Mouse (Mus musculus): ENCODE results near the gene Snx10. TPM values are rescaled to one million over a fixed set of nuclear protein-coding genes. Genes with fewer than 3 reads are reported as not detected.
A peak's percentile ranks its signal among the peaks of the same experiment; 100 is the strongest.

Gene Snx10
- total and polyA plus RNA-seq, 2 experiments from 2014 or later = 47.7 to 70.4 TPM

DNA sequence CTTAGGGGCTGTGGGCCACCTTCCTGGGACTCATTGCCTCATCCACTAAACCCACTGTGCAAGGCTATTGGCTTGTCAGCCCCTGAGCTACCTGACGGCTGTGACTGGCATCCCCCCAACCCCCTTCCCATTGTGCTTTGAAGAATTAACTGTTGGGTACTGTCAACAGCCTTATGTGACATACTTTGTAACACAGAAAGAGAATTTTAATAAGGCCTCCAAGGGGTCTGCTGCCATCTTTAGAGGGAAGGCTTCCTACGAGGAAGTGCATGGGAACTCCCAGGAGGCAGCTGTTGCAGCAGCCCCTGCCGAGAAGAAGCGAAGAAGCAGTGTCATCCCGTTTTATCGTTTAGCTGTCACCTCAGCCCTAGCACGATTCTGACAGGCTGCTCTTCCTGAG is 83.1 kb downstream of the Snx10 start:
- no peaks in the 10 kb centered on the region for H3K27me3 ChIP-seq (ENCODE audit: insufficient read depth, low read length)
- H3K9me3 ChIP-seq (ENCODE audit: low read length) = no peaks in the 10 kb centered on the region
- no peak overlapping the region for H3K4me2 ChIP-seq (ENCODE audit: low read depth, low read length, poor library complexity, severe bottlenecking)
- no peak for TF ChIP-seq CTCF (IDR thresholded peaks at IDR 0.05)
- H3K9ac ChIP-seq (replicated peaks; ENCODE audit: low read length, poor library complexity, severe bottlenecking) = no peak overlapping the region
- DNase-seq (ENCODE audit: low spot score) = no peak
- peak overlapping the region; percentile 39; the same call in 1 of the 2 replicates for H3K27ac ChIP-seq (ENCODE audit: low read depth, low read length)
- 10% methylated on average over 7 of the region's 7 CpGs for WGBS
- no peaks in the 10 kb centered on the region for H3K36me3 ChIP-seq (ENCODE audit: insufficient read depth, low read length)
- H3K4me1 ChIP-seq (ENCODE audit: insufficient read depth, low read length) = peaks cover 4% of the 10 kb centered on the region; the same call in 1 of the 2 replicates
- peak; percentile 66; the same call in 1 of the 2 replicates for ATAC-seq (ENCODE audit: low FRiP score)
- H3K4me3 ChIP-seq (ENCODE audit: low read depth, low read length) = no peak overlapping the region

DNA sequence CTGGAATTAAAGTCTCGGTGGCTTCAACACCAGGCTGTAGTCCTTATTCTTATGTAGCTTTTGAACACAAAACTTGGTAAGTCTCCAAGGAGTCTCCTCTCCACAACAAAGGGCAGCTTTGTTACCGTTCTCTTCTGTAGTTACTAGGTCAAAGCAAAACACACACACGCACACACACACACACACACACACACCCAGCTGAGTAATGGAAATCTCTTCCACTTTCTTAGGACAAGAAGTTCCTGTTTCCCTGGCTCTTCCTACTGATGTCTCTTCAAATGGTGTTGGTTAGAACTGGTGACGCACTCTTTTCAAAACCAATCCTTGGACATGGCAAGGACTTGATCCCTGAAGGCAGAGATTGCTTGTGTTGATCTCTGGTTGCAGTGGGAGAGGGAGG is 87.9 kb downstream of the Snx10 start:
- peak overlapping the region; percentile 93; the same call in 1 of the 2 replicates for H3K4me2 ChIP-seq (ENCODE audit: low read depth, low read length, poor library complexity, severe bottlenecking)
- H3K27ac ChIP-seq (ENCODE audit: low read depth, low read length) = peak overlapping the region; percentile 80; the same call in 1 of the 2 replicates
- DNase-seq (ENCODE audit: low spot score) (no peak), ATAC-seq (ENCODE audit: low FRiP score) (no peak)
- peaks cover 5% of the 10 kb centered on the region; the same call in 1 of the 2 replicates for H3K4me1 ChIP-seq (ENCODE audit: insufficient read depth, low read length)
- H3K9me3 ChIP-seq (ENCODE audit: low read length) = no peaks in the 10 kb centered on the region
- no peak for TF ChIP-seq CTCF (IDR thresholded peaks at IDR 0.05)
- no peaks in the 10 kb centered on the region for H3K27me3 ChIP-seq (ENCODE audit: insufficient read depth, low read length)
- 74% methylated on average over 4 of the region's 4 CpGs for WGBS
- no peaks in the 10 kb centered on the region for H3K36me3 ChIP-seq (ENCODE audit: insufficient read depth, low read length)
- no peak overlapping the region for H3K9ac ChIP-seq (replicated peaks; ENCODE audit: low read length, poor library complexity, severe bottlenecking)
- H3K4me3 ChIP-seq (ENCODE audit: low read depth, low read length) = peak overlapping the region; percentile 56; the same call in 1 of the 2 replicates

DNA sequence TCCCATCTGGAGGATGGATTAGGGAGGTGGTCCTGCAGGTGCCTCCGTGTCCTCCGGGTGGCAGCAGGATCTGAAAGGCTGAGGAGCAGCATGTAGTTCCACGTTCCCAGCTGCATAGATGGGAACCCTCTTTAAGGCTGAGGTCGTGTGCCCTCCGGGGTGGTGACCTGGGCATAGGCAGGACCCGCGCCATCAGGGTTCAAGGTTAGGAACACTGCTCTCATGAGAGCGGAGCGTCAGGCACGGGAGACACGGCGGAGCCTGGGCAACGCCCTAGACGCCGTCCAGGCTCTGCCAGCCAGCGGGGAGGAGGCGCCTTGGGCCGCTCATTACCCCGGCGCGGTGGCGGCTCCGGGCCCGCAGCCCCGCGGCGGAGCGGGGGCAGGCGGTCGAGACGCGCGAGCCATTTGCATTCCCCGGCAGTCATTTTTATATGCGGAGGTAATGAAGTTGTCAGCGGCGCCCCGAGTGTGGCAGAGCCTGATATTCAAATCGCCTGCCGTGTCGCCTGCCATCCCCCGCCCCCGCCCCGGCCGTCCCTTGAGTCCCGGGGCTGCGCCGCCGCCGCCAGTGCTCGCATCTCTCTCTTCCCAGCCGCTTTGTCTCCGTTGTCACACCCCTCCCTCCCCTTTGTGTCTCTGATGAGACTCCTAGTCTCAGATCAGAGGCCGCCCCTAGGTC is 88.8 kb downstream of the Snx10 start:
- peak; percentile 81 for TF ChIP-seq CTCF (IDR thresholded peaks at IDR 0.05)
- under 1% methylated on average over 54 of the region's 54 CpGs for WGBS
- peak; percentile 87 for ATAC-seq (ENCODE audit: low FRiP score)

DNA sequence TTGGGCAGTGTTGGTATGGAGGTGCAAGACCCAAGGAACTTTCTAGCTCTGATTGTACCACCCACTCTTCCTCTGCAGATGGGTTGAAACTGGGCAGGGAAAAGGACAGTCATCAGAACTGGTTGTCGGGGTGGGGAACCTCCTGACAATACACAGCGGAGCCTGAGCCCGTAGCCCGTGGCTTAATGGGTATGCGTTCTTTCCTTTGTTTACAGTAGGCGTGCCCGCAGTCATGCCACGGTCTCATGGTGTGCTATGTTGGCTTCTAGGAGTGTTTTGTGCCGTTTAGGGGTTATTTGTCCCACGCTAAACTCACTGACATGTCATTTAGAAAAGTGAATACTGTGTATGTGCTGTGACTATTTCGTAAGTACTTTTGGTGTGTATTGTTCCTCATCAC is 90.0 kb downstream of the Snx10 start:
- Histone ChIP-seq H3K27me3 (ENCODE audit: insufficient read depth, low read length) (no peaks in the 10 kb centered on the region), H3K9ac (replicated peaks; ENCODE audit: low read length, poor library complexity, severe bottlenecking) (no peak overlapping the region), H3K9me3 (ENCODE audit: low read length) (no peaks in the 10 kb centered on the region), H3K36me3 (ENCODE audit: insufficient read depth, low read length) (no peaks in the 10 kb centered on the region), H3K4me1 (ENCODE audit: insufficient read depth, low read length) (0 out of 2 replicates have a peak, but pooled peaks cover 5% of the 10 kb centered on the region), H3K4me3 (ENCODE audit: low read depth, low read length) (no peak overlapping the region), H3K4me2 (ENCODE audit: low read depth, low read length, poor library complexity, severe bottlenecking) (no peak overlapping the region), H3K27ac (ENCODE audit: low read depth, low read length) (no peak overlapping the region)
- no peak for TF ChIP-seq CTCF (IDR thresholded peaks at IDR 0.05)
- no peak for DNase-seq (ENCODE audit: low spot score)
- ATAC-seq (ENCODE audit: low FRiP score) = no peak
- 78% methylated on average over 11 of the region's 11 CpGs for WGBS

More for the DNA sequence above, 88.8 kb downstream of the Snx10 start:
- H3K9me3 ChIP-seq (ENCODE audit: low read length) = no peaks in the 10 kb centered on the region
- peak overlapping the region; percentile 71 for H3K9ac ChIP-seq (replicated peaks; ENCODE audit: low read length, poor library complexity, severe bottlenecking)
- H3K4me2 ChIP-seq (ENCODE audit: low read depth, low read length, poor library complexity, severe bottlenecking) = peak overlapping the region; percentile 93
- H3K27ac ChIP-seq (ENCODE audit: low read depth, low read length) = peak overlapping the region; percentile 80
- DNase-seq (ENCODE audit: low spot score) = peak; percentile 81
- H3K4me3 ChIP-seq (ENCODE audit: low read depth, low read length) = peak overlapping the region; percentile 56
- H3K4me1 ChIP-seq (ENCODE audit: insufficient read depth, low read length) = 0 out of 2 replicates have a peak, but pooled peaks cover 5% of the 10 kb centered on the region
- no peaks in the 10 kb centered on the region for H3K27me3 ChIP-seq (ENCODE audit: insufficient read depth, low read length)
- H3K36me3 ChIP-seq (ENCODE audit: insufficient read depth, low read length) = no peaks in the 10 kb centered on the region

DNA sequence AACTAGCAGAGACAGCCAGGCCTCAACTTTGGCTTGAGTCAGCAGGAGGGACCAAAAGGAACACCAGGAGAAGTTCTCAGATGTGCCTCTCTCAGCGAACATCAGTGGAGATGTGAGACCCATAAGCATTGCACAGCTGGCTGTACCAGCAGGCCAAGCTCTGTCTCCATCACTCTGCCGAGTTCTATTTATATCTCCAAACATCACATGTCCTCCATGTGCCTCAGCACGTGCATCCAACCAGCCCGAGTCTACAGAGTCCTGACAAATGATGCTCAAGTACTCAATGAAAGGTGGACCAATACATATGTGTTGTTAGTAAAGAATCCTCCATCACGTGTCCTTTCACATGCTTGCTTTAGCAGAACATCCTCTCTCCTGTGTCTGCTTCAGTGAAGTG is 103.1 kb downstream of the Snx10 start:
- Histone ChIP-seq H3K27ac (ENCODE audit: low read depth, low read length) (no peak overlapping the region), H3K4me1 (ENCODE audit: insufficient read depth, low read length) (no peaks in the 10 kb centered on the region), H3K4me3 (ENCODE audit: low read depth, low read length) (no peak overlapping the region), H3K4me2 (ENCODE audit: low read depth, low read length, poor library complexity, severe bottlenecking) (no peak overlapping the region), H3K9ac (replicated peaks; ENCODE audit: low read length, poor library complexity, severe bottlenecking) (no peak overlapping the region), H3K36me3 (ENCODE audit: insufficient read depth, low read length) (no peaks in the 10 kb centered on the region), H3K27me3 (ENCODE audit: insufficient read depth, low read length) (no peaks in the 10 kb centered on the region), H3K9me3 (ENCODE audit: low read length) (no peaks in the 10 kb centered on the region)
- TF ChIP-seq CTCF (IDR thresholded peaks at IDR 0.05) = no peak
- WGBS = 86% methylated on average over 5 of the region's 5 CpGs
- no peak for ATAC-seq (ENCODE audit: low FRiP score)
- DNase-seq (ENCODE audit: low spot score) = no peak

DNA sequence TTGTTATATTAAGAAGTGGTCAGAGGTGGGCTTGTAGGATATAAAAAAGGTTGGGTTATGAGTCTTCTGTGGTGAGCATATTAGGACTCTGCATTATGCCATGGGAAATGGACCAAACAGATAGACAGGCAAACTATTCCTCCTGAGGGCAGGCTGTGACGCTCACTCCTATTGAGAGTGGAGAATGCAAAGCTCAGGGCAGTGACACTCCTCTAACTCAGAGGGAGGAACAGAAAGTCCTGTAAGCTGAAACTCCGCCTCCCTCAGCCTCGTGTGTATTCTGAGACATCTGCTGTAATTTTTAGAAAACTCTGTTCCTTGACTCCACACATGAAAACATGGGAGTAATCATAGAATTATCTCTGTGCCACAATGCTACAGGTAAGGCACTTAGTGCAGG is 106.0 kb downstream of the Snx10 start:
- ATAC-seq (ENCODE audit: low FRiP score) (no peak), DNase-seq (ENCODE audit: low spot score) (no peak)
- TF ChIP-seq CTCF (IDR thresholded peaks at IDR 0.05) = no peak
- H3K4me3 ChIP-seq (ENCODE audit: low read depth, low read length) = no peak overlapping the region
- H3K36me3 ChIP-seq (ENCODE audit: insufficient read depth, low read length) = no peaks in the 10 kb centered on the region
- no peak overlapping the region for H3K4me2 ChIP-seq (ENCODE audit: low read depth, low read length, poor library complexity, severe bottlenecking)
- H3K27ac ChIP-seq (ENCODE audit: low read depth, low read length) = no peak overlapping the region
- H3K27me3 ChIP-seq (ENCODE audit: insufficient read depth, low read length) = no peaks in the 10 kb centered on the region
- H3K4me1 ChIP-seq (ENCODE audit: insufficient read depth, low read length) = no peaks in the 10 kb centered on the region
- WGBS = 62% methylated on average over 3 of the region's 3 CpGs
- H3K9me3 ChIP-seq (ENCODE audit: low read length) = no peaks in the 10 kb centered on the region
- H3K9ac ChIP-seq (replicated peaks; ENCODE audit: low read length, poor library complexity, severe bottlenecking) = no peak overlapping the region
